Mouse (Mus musculus) inflammation-experienced regulatory T-cells, adult 16 weeks (primary cell): Measurements from ENCODE around the gene Egln2. TPM values are rescaled to one million over a fixed set of nuclear protein-coding genes. Genes with fewer than 3 reads are reported as not detected.

Source experiments
- polyA plus RNA-seq: library from polyadenylated mRNA; unstranded; fragments of 100-300 nt; shearing (Covaris generic); gene quantifications from one replicate; pipeline ENCODE4 v1.2.1, GENCODE M21; 2017

The Egln2 gene
- polyA plus RNA-seq, result 91.6 TPM

DNA sequence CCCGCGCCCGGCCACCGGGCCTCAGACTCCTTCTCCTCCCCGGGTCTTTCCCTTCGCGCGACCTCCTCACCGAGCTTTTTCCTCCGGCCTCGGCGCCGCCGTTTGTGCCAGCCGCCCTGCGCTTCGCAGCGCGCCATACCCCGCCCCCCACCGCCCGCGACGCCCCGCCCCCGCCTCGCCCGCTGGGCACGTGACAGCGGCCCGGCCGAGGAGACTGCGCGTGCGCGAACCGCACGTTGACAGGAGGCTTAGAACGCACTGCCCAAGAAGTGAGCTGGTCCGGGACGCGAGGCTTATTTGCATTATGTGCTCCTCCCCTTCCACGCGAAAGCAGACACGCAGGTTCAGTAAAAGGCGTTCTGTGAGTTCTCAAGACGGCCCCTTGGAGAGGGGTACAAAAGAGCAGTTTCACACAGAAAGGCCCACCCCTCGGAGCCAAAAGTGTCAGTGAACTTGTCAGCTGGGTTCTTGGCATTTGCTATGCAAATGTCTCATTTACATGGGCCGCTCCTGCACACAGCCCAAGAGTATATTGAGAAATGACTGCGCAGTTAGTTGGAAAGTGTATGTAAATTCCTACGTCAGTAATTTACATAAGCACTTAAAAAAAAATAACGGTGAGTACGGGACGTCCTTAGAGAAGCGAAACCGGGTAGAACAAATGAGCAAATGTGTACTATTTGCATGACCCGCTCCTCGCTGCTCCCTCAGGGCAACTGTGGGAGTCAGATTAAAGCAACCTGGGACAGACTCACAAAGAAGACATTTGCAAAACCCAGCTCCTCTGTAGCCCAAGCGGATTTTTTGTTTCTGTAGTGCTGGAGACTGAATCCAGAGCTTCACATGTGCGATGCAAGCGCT is at the start of gene Egln2:
Egln2 (minus strand) TSS at position 189 of the 861 bp plus-strand sequence.

DNA sequence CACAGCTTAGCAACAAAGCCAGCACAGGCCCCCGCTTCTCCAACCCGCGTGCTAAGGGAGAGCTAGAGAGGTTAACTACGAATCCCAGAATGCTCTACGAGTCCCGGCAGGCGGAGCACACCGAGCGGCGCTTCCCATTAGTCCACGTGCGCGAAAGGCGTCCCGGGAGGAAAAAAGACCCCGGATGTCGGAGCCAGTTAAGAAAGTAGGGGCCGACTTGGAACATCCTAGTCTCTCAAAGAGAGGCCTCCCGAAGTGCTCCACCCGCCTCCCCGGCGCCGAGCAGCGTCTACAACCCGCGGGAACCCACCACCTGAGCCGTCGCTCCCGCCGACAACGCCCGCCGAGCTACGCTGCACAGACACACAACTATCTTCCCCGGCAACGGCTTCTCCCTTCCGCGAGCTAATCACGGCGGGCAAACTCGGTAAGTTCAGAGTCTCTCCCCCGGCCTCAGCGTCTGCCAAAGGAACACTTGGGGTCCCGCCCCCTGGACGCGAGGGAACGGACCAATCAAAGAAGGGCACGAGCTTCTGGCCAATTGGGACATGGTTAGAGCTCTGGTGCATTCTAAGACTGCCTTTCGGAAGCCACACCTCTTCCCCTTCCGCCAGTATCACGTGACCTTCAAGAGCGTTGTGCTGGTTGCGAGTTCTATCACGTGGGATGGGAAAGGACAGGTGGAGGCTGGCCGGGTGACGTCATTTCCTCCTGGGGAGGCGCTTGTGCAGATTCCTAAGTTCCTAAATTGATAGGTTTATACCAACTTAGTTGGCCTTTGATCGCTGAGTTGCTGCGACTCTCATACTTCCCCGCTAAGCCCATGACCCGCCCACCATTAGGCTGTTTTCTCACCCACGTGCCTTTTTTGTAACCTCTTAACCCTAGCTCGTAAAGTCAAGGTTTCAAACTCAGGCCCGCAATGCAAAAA is 29.3 kb upstream of the Egln2 start, which contains the start of the genes BC024978 and Snrpa:
BC024978 (plus strand) TSS at position 101 of the 931 bp plus-strand sequence.
Snrpa (minus strand) TSS at position 591 of the 931 bp plus-strand sequence.

GRCm38 (mm10) chr7:27180837-27181695 is 14.5 kb upstream of the Egln2 start, which contains the start of the genes Gm21983 and Mia:
Gene Gm21983, minus strand, starts transcription at chr7:27181086.
Gene Mia, minus strand, starts transcription at chr7:27181157.

GRCm38 (mm10) chr7:27178324-27179216 is 12.0 kb upstream of the Egln2 start, which contains the start of gene Rab4b:
Gene Rab4b, minus strand, starts transcription at chr7:27178896.

DNA sequence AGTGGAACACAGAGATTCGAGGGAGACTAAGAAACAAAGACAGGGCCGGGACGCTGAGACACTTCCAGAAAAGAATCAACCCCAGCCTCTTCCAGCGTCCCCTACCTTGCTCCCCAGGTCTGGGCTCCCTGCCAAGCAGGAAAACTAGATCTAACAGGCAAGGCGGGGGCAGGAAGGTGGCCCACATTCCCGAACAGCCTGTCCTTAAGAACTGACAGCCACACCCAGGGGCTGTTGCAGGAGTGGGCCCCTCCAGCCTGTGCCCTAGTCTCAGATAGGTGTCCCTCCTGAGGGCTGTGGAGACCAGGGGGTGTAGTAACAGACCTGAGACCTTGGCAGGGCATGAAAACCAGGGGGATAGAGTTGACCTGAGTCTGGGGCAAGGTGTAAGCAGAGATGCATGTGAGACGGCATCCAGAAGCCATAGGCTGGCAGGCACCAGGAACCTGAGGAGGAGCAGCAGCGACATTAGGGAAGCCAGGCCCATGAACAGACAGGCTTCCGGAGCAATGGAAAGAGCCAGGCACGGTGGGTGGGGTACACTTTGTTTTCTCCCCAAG is 13.3 kb downstream of the Egln2 start, which contains the start of gene Cyp2t4:
Cyp2t4 (plus strand) TSS at position 510 of the 560 bp plus-strand sequence.

DNA sequence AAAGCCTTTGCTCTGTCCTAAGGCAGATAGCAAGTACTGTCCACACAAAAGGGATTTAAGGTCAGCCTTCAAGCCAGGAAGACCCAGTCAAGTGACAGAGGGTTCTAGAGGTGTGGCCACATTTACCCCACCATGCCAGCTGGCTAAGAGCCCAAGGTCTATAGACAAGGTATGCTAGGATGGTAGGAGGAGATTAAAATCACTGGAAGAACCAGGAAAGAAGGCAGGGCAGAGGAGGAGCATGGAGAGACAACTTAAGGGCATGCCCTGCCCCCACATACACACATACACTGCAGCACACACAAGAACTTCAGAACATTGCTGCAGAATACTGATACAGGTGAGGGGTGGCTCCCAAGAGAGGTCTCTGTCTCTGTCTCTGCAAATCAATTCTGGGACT is 46.9 kb downstream of the Egln2 start, which contains the start of gene Cyp2f2:
Cyp2f2 (plus strand) TSS at position 234 of the 400 bp plus-strand sequence.

Other genes starting within 250 kb of the Egln2 start
- gene Cyp2a22, start 227.4 kb downstream of the Egln2 start, polyA plus RNA-seq, result not detected
- gene Cyp2a12, start 137.7 kb downstream of the Egln2 start, polyA plus RNA-seq, result not detected
- not detected for gene Cyp2f2, start 46.9 kb downstream of the Egln2 start, polyA plus RNA-seq
- not detected for gene Cyp2t4, start 13.1 kb downstream of the Egln2 start, polyA plus RNA-seq
- gene Rab4b, start 12.1 kb upstream of the Egln2 start, polyA plus RNA-seq, result 171 TPM
- gene Gm21983, start 14.3 kb upstream of the Egln2 start, polyA plus RNA-seq, result 0.89 TPM
- 0.98 TPM for gene Mia, start 14.4 kb upstream of the Egln2 start, polyA plus RNA-seq
- gene BC024978, start 29.0 kb upstream of the Egln2 start, polyA plus RNA-seq, result 2.3 TPM
- gene Snrpa, start 29.5 kb upstream of the Egln2 start, polyA plus RNA-seq, result 111 TPM
- gene Itpkc, start 61.9 kb upstream of the Egln2 start, polyA plus RNA-seq, result 4.7 TPM
- 33.5 TPM for gene Coq8b, start 66.2 kb upstream of the Egln2 start, polyA plus RNA-seq
- 0.79 TPM for gene Numbl, start 91.6 kb upstream of the Egln2 start, polyA plus RNA-seq
- gene Ltbp4, start 170.9 kb upstream of the Egln2 start, polyA plus RNA-seq, result 1.2 TPM
- gene Shkbp1, start 189.2 kb upstream of the Egln2 start, polyA plus RNA-seq, result 110 TPM
- gene Gm20479, start 190.6 kb upstream of the Egln2 start, polyA plus RNA-seq, result 1.00 TPM